Mouse (Mus musculus): ENCODE results near the gene Itsn1.
A peak's percentile ranks its signal among the peaks of the same experiment; 100 is the strongest.

The Itsn1 gene

GRCm38 (mm10) chr16:91947093-91947492 is 218.0 kb downstream of the Itsn1 start:
- DNase-seq (ENCODE audit: low read depth), result no peak

- DNase-seq (ENCODE audit: low read depth), result no peak
Observed at GRCm38 (mm10) chr16:91953967-91954366, 224.9 kb downstream of the Itsn1 start.

GRCm38 (mm10) chr16:91954766-91955165 is 225.7 kb downstream of the Itsn1 start:
- no peak for DNase-seq (ENCODE audit: low read depth)

GRCm38 (mm10) chr16:91962204-91962893 is 233.3 kb downstream of the Itsn1 start:
- DNase-seq (ENCODE audit: low read depth), result no peak

GRCm38 (mm10) chr16:91962894-91963555 is 233.9 kb downstream of the Itsn1 start:
- DNase-seq (ENCODE audit: low read depth), result peak; percentile 16

- DNase-seq (ENCODE audit: low read depth), result no peak
Observed at GRCm38 (mm10) chr16:91963556-91963900, 234.4 kb downstream of the Itsn1 start.

GRCm38 (mm10) chr16:91964308-91965178 is 235.5 kb downstream of the Itsn1 start:
- peak; percentile 74 for DNase-seq (ENCODE audit: low read depth)

GRCm38 (mm10) chr16:91968725-91969124 is 239.6 kb downstream of the Itsn1 start:
- DNase-seq (ENCODE audit: low read depth), result no peak

GRCm38 (mm10) chr16:91969516-91970031 is 240.5 kb downstream of the Itsn1 start:
- DNase-seq (ENCODE audit: low read depth), result no peak
